Mouse (Mus musculus) bone marrow macrophage, adult 2 months (primary cell): ENCODE data around the gene Nrm.

Experiments used
- CTCF ChIP-seq: IDR thresholded peaks from 2 replicates; pipeline ENCODE4 v1.5.1; 2012; ENCODE audit warnings: low read depth, mild to moderate bottlenecking, low read length, moderate library complexity
- POLR2A ChIP-seq: IDR thresholded peaks from 2 replicates; pipeline ENCODE4 v1.6.1; 2012; ENCODE audit warnings: mild to moderate bottlenecking, low read depth, low read length, borderline replicate concordance

DNA sequence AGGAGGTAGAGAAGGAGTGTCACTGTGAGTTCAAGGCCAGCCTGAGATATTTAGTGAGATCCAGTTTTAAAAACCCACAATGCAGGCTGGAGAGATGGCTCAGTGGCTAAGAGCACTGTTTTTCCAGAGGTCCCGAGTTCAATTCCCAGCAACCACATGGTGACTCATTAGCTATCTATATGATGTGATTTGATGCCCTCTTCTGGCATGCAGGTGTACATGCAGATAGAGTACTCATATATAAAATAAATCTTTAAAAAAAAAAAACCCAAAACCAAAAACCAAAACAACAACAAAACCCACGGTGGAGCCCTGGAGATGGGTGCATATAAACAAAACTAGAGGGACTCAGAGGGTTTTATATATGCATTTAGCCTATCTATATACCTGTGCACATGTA, 46.5 kb downstream of the Nrm start:
- TF ChIP-seq POLR2A (no peak), CTCF (no peak)
